Mouse (Mus musculus): ENCODE measurements around the gene Stk36. TPM values are rescaled to one million over a fixed set of nuclear protein-coding genes. Genes with fewer than 3 reads are reported as not detected.

Stk36 gene
- total RNA-seq (2021), result 1 to 10 TPM; 1.5 to 2.0 TPM

- intact Hi-C loops (cut with DNase I), result no loop called here
- DNase-seq, result peak; percentile 90 to 91
Observed at GRCm38 (mm10) chr1:74601267-74601962, at the start of gene Stk36, which contains the start of gene Rnf25. Gene Stk36, plus strand, starts transcription at chr1:74601445. Gene Rnf25, minus strand, starts transcription at chr1:74601397.

GRCm38 (mm10) chr1:74559061-74559460 is 42.2 kb upstream of the Stk36 start:
- intact Hi-C loops (cut with DNase I), result no loop called here
- no peak for DNase-seq

- intact Hi-C loops (cut with DNase I), result no loop called here
- DNase-seq, result no peak
Observed at GRCm38 (mm10) chr1:74565834-74566233, 35.4 kb upstream of the Stk36 start.

- intact Hi-C loops (cut with DNase I), result loop anchor here (5.0 kb wide), 1 partner anchor 108 kb away; no protein-coding TSS in a partner anchor
- DNase-seq, result no peak
Observed at GRCm38 (mm10) chr1:74569739-74570719, 31.2 kb upstream of the Stk36 start.

- intact Hi-C loops (cut with DNase I), result no loop called here
- no peak for DNase-seq
Observed at GRCm38 (mm10) chr1:74582621-74583020, 18.6 kb upstream of the Stk36 start.

GRCm38 (mm10) chr1:74584616-74585398 is 16.4 kb upstream of the Stk36 start:
- peak; percentile 49 to 58 for DNase-seq

GRCm38 (mm10) chr1:74587233-74587772 is 13.9 kb upstream of the Stk36 start:
- intact Hi-C loops (cut with DNase I), result loop anchor here (5.0 kb wide), 1 partner anchor 80 kb away; the partner anchor contains the start of gene Cnot9
- no peak for DNase-seq

More at GRCm38 (mm10) chr1:74584616-74585398, 16.4 kb upstream of the Stk36 start:
- intact Hi-C loops (cut with DNase I), result loop anchor here (5.0 kb wide), 1 partner anchor 78 kb away; the partner anchor contains the start of gene Cnot9

GRCm38 (mm10) chr1:74587773-74588445 is 13.3 kb upstream of the Stk36 start, which contains the start of the genes Zfp142 and Bcs1l:
Gene Zfp142, minus strand, starts transcription at chr1:74588246.
Gene Bcs1l, plus strand, starts transcription at chr1:74588289.
- intact Hi-C loops (cut with DNase I), result loop anchor here (5.0 kb wide), 1 partner anchor 81 kb away; the partner anchor contains the start of gene Cnot9
- peak; percentile 99 to 100 for DNase-seq

- no peak for DNase-seq
- intact Hi-C loops (cut with DNase I), result no loop called here
Observed at GRCm38 (mm10) chr1:74594434-74594833, 6.8 kb upstream of the Stk36 start.

GRCm38 (mm10) chr1:74600501-74601266 is 561 bp upstream of the Stk36 start:
- no peak for DNase-seq
- intact Hi-C loops (cut with DNase I), result no loop called here

GRCm38 (mm10) chr1:74624183-74624582 is 22.9 kb downstream of the Stk36 start:
- intact Hi-C loops (cut with DNase I), result no loop called here
- no peak for DNase-seq

- intact Hi-C loops (cut with DNase I), result no loop called here
- no peak for DNase-seq
Observed at GRCm38 (mm10) chr1:74626076-74626475, 24.8 kb downstream of the Stk36 start.

GRCm38 (mm10) chr1:74628001-74628400 is 26.8 kb downstream of the Stk36 start:
- intact Hi-C loops (cut with DNase I), result no loop called here
- DNase-seq, result no peak

- intact Hi-C loops (cut with DNase I), result no loop called here
- no peak for DNase-seq
Observed at GRCm38 (mm10) chr1:74632734-74633133, 31.5 kb downstream of the Stk36 start.

GRCm38 (mm10) chr1:74643524-74643923 is 42.3 kb downstream of the Stk36 start:
- no peak for DNase-seq
- intact Hi-C loops (cut with DNase I), result no loop called here

GRCm38 (mm10) chr1:74643926-74644325 is 42.7 kb downstream of the Stk36 start:
- peak; percentile 18 to 27 for DNase-seq
- intact Hi-C loops (cut with DNase I), result loop anchor here (1.0 kb wide), 1 partner anchor 116 kb away; no protein-coding TSS in a partner anchor

- intact Hi-C loops (cut with DNase I), result no loop called here
- peak; percentile 96 for DNase-seq
Observed at GRCm38 (mm10) chr1:74661448-74662195, 60.4 kb downstream of the Stk36 start, which contains the start of gene Ttll4. Gene Ttll4, plus strand, starts transcription at chr1:74661745.

All from heart, postnatal 10 days (tissue).